Mouse (Mus musculus) neural tube, embryonic 12.5 days (tissue): ENCODE measurements around the gene Nme8. TPM values are rescaled to one million over a fixed set of nuclear protein-coding genes. Genes with fewer than 3 reads are reported as not detected.
A peak's percentile ranks its signal among the peaks of the same experiment; 100 is the strongest.

Source experiments
- ATAC-seq: fragments of 200-750 bp; cut with Nextera tagmentation; 2 replicates; pipeline ENCODE4 v1.8.0; 2017; ENCODE audit warnings: low read depth, mild to moderate bottlenecking, moderate TSS enrichment, moderate library complexity; ENCODE audit not compliant: low FRiP score
- H3K27ac ChIP-seq: fragments of 300-500 bp; sonication (generic); 2 replicates; pipeline ENCODE4 v1.5.1; 2016
- H3K27me3 ChIP-seq: fragments of 300-500 bp; sonication (generic); replicated peaks from 2 replicates; pipeline ENCODE4 v1.6.1; 2016; ENCODE audit warnings: mild to moderate bottlenecking
- H3K36me3 ChIP-seq: fragments of 300-500 bp; sonication (generic); 2 replicates; pipeline ENCODE4 v1.6.1; 2016; ENCODE audit warnings: mild to moderate bottlenecking
- H3K4me1 ChIP-seq: fragments of 300-500 bp; sonication (generic); 2 replicates; pipeline ENCODE4 v1.6.1; 2016
- H3K4me2 ChIP-seq: fragments of 300-500 bp; sonication (generic); replicated peaks from 2 replicates; pipeline ENCODE4 v1.6.1; 2016; ENCODE audit warnings: mild to moderate bottlenecking
- H3K4me3 ChIP-seq: fragments of 300-500 bp; sonication (generic); 2 replicates; pipeline ENCODE4 v1.5.1; 2016
- H3K9ac ChIP-seq: fragments of 300-500 bp; sonication (generic); 2 replicates; pipeline ENCODE4 v1.6.1; 2016; ENCODE audit warnings: mild to moderate bottlenecking
- H3K9me3 ChIP-seq: fragments of 300-500 bp; sonication (generic); 2 replicates; pipeline ENCODE4 v1.6.1; 2016; ENCODE audit warnings: mild to moderate bottlenecking
- WGBS: fragments of 180-500 bp; shearing (Covaris S2); methylation state at CpG from one replicate; pipeline ENCODE4 v1.1.7; 2016; 5-methylcytosine and 5-hydroxymethylcytosine counted together
- polyA plus RNA-seq: library from polyadenylated mRNA; unstranded; fragments of >200 nt; fragmentation: Nextera tagmentation; extraction: Ambion mirVana; gene quantifications from 2 replicates; pipeline ENCODE4 v1.2.1, GENCODE M21; 2016

Nme8 gene
- polyA plus RNA-seq = not detected in 2 replicates

- Histone ChIP-seq H3K4me1 (no peaks in the 10 kb centered on the region), H3K27me3 (peaks cover 5% of the 10 kb centered on the region; the same call in 1 of the 2 replicates), H3K9ac (no peak within 1 kb of the TSS), H3K4me2 (no peak within 1 kb of the TSS), H3K4me3 (no peak within 1 kb of the TSS), H3K27ac (no peak within 1 kb of the TSS), H3K9me3 (no peaks in the 10 kb centered on the region), H3K36me3 (no peaks in the 10 kb centered on the region)
- WGBS = 27% methylated on average over 7 of the region's 7 CpGs
- no peak for ATAC-seq
Measured at GRCm38 (mm10) chr13:19697790-19698189, at the start of gene Nme8. Gene Nme8, minus strand, starts transcription at chr13:19697794.

- ATAC-seq = no peak
- no peaks in the 10 kb centered on the region for H3K36me3 ChIP-seq
- no peak overlapping the region for H3K9ac ChIP-seq
- H3K27me3 ChIP-seq = no peaks in the 10 kb centered on the region
- no peaks in the 10 kb centered on the region for H3K4me1 ChIP-seq
- no peak overlapping the region for H3K27ac ChIP-seq
- H3K4me3 ChIP-seq = no peak overlapping the region
- H3K4me2 ChIP-seq = no peak overlapping the region
- H3K9me3 ChIP-seq = no peaks in the 10 kb centered on the region
- 53% methylated on average over 2 of the region's 2 CpGs for WGBS
Measured at GRCm38 (mm10) chr13:19745741-19746140, 48.1 kb upstream of the Nme8 start.

GRCm38 (mm10) chr13:19744536-19744935 is 46.9 kb upstream of the Nme8 start:
- no peak for ATAC-seq
- 91% methylated on average over 5 of the region's 5 CpGs for WGBS
- H3K4me2 ChIP-seq = no peak overlapping the region

GRCm38 (mm10) chr13:19734597-19734996 is 37.0 kb upstream of the Nme8 start:
- no peaks in the 10 kb centered on the region for H3K36me3 ChIP-seq
- H3K27me3 ChIP-seq = no peaks in the 10 kb centered on the region
- H3K4me1 ChIP-seq = no peaks in the 10 kb centered on the region
- no peak overlapping the region for H3K4me2 ChIP-seq
- no peak for ATAC-seq
- H3K9me3 ChIP-seq = no peaks in the 10 kb centered on the region
- no peak overlapping the region for H3K9ac ChIP-seq
- 86% methylated on average over 5 of the region's 5 CpGs for WGBS
- no peak overlapping the region for H3K27ac ChIP-seq
- no peak overlapping the region for H3K4me3 ChIP-seq

More at GRCm38 (mm10) chr13:19744536-19744935, 46.9 kb upstream of the Nme8 start:
- Histone ChIP-seq H3K36me3 (no peaks in the 10 kb centered on the region), H3K27ac (no peak overlapping the region), H3K4me1 (no peaks in the 10 kb centered on the region), H3K9me3 (no peaks in the 10 kb centered on the region), H3K9ac (no peak overlapping the region), H3K4me3 (no peak overlapping the region), H3K27me3 (no peaks in the 10 kb centered on the region)

GRCm38 (mm10) chr13:19730826-19731225 is 33.2 kb upstream of the Nme8 start:
- H3K36me3 ChIP-seq = no peaks in the 10 kb centered on the region
- no peaks in the 10 kb centered on the region for H3K9me3 ChIP-seq
- ATAC-seq = no peak
- H3K4me1 ChIP-seq = no peaks in the 10 kb centered on the region
- H3K9ac ChIP-seq = no peak overlapping the region
- no peaks in the 10 kb centered on the region for H3K27me3 ChIP-seq
- no peak overlapping the region for H3K4me3 ChIP-seq
- H3K4me2 ChIP-seq = no peak overlapping the region
- no peak overlapping the region for H3K27ac ChIP-seq
- WGBS = 79% methylated on average over 2 of the region's 2 CpGs

- Histone ChIP-seq H3K27me3 (no peaks in the 10 kb centered on the region), H3K4me1 (no peaks in the 10 kb centered on the region), H3K4me2 (no peak overlapping the region), H3K36me3 (no peaks in the 10 kb centered on the region), H3K4me3 (no peak overlapping the region), H3K9me3 (no peaks in the 10 kb centered on the region), H3K27ac (no peak overlapping the region), H3K9ac (no peak overlapping the region)
- ATAC-seq = no peak
- WGBS = 68% methylated on average over 5 of the region's 5 CpGs
Measured at GRCm38 (mm10) chr13:19718954-19719353, 21.4 kb upstream of the Nme8 start.

GRCm38 (mm10) chr13:19717201-19717600 is 19.6 kb upstream of the Nme8 start:
- H3K4me1 ChIP-seq = no peaks in the 10 kb centered on the region
- H3K27me3 ChIP-seq = no peaks in the 10 kb centered on the region
- H3K9ac ChIP-seq = no peak overlapping the region
- no peak overlapping the region for H3K4me3 ChIP-seq
- ATAC-seq = no peak
- no peaks in the 10 kb centered on the region for H3K36me3 ChIP-seq
- no peaks in the 10 kb centered on the region for H3K9me3 ChIP-seq
- no peak overlapping the region for H3K27ac ChIP-seq
- 90% methylated on average over 2 of the region's 2 CpGs for WGBS
- no peak overlapping the region for H3K4me2 ChIP-seq

- no peak for ATAC-seq
- Histone ChIP-seq H3K9ac (no peak overlapping the region), H3K4me3 (no peak overlapping the region), H3K27ac (no peak overlapping the region), H3K36me3 (no peaks in the 10 kb centered on the region), H3K27me3 (no peaks in the 10 kb centered on the region), H3K4me2 (no peak overlapping the region), H3K4me1 (no peaks in the 10 kb centered on the region), H3K9me3 (no peaks in the 10 kb centered on the region)
- 46% methylated on average over 4 of the region's 4 CpGs for WGBS
Measured at GRCm38 (mm10) chr13:19703806-19704205, 6.2 kb upstream of the Nme8 start.

GRCm38 (mm10) chr13:19701443-19702078 is 4.0 kb upstream of the Nme8 start:
- H3K4me1 ChIP-seq = no peaks in the 10 kb centered on the region
- no peaks in the 10 kb centered on the region for H3K36me3 ChIP-seq
- H3K4me3 ChIP-seq = no peak overlapping the region
- no peak overlapping the region for H3K27ac ChIP-seq
- peaks cover 5% of the 10 kb centered on the region; the same call in 1 of the 2 replicates for H3K27me3 ChIP-seq
- no peaks in the 10 kb centered on the region for H3K9me3 ChIP-seq
- H3K9ac ChIP-seq = no peak overlapping the region
- H3K4me2 ChIP-seq = no peak overlapping the region
- WGBS = 76% methylated on average over 11 of the region's 11 CpGs
- peak; percentile 41; the same call in 1 of the 2 replicates for ATAC-seq

GRCm38 (mm10) chr13:19700733-19701442 is 3.3 kb upstream of the Nme8 start:
- no peak for ATAC-seq
- 90% methylated on average over 4 of the region's 4 CpGs for WGBS
- H3K36me3 ChIP-seq = no peaks in the 10 kb centered on the region
- no peak overlapping the region for H3K9ac ChIP-seq
- no peak overlapping the region for H3K4me3 ChIP-seq
- no peaks in the 10 kb centered on the region for H3K4me1 ChIP-seq
- H3K27ac ChIP-seq = no peak overlapping the region
- peaks cover 5% of the 10 kb centered on the region; the same call in 1 of the 2 replicates for H3K27me3 ChIP-seq
- no peak overlapping the region for H3K4me2 ChIP-seq
- no peaks in the 10 kb centered on the region for H3K9me3 ChIP-seq

GRCm38 (mm10) chr13:19698524-19699173 is 1.1 kb upstream of the Nme8 start:
- Histone ChIP-seq H3K36me3 (no peaks in the 10 kb centered on the region), H3K9me3 (no peaks in the 10 kb centered on the region), H3K27ac (no peak overlapping the region), H3K27me3 (peaks cover 5% of the 10 kb centered on the region; the same call in 1 of the 2 replicates), H3K4me3 (no peak overlapping the region), H3K4me2 (no peak overlapping the region), H3K9ac (no peak overlapping the region), H3K4me1 (no peaks in the 10 kb centered on the region)
- peak; percentile 69; the same call in 1 of the 2 replicates for ATAC-seq
- 26% methylated on average over 12 of the region's 12 CpGs for WGBS

GRCm38 (mm10) chr13:19690417-19690816 is 7.2 kb downstream of the Nme8 start:
- Histone ChIP-seq H3K4me3 (no peak overlapping the region), H3K4me1 (no peaks in the 10 kb centered on the region)

More at GRCm38 (mm10) chr13:19690417-19690816, 7.2 kb downstream of the Nme8 start:
- no peak overlapping the region for H3K27ac ChIP-seq
- H3K4me2 ChIP-seq = no peak overlapping the region
- no peaks in the 10 kb centered on the region for H3K27me3 ChIP-seq
- no peaks in the 10 kb centered on the region for H3K36me3 ChIP-seq
- no peaks in the 10 kb centered on the region for H3K9me3 ChIP-seq
- ATAC-seq = no peak
- WGBS = 90% methylated on average over 6 of the region's 6 CpGs
- no peak overlapping the region for H3K9ac ChIP-seq
